Mouse (Mus musculus): ENCODE data around the gene Hspa1l.

DNA sequence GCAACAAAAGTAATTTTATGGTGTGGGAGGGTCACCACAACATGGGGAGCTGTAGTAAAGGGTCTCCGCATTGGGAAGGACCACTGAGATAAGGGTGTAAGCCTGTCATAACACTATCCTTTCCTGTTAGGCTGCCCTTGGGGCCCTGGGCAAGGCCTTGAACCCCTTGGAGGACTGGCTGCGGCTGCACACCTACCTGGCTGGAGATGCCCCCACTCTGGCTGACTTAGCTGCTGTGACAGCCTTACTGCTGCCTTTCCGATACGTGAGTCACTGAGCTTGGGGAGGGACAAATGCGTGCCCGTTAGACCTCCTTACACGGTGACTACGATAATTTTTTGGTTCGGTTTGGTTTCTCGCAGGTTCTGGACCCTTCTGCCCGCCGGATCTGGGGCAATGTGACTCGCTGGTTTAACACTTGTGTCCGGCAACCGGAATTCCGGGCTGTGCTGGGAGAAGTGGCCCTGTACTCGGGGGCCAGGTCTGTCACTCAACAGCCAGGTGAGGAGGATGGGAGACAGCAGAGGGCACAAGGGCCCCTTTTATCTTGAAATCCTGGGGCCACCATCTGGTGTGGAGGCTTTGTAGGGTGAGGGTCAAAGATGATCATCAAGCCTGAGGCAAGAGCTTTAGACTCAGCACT, 31.7 kb downstream of the Hspa1l start:
- TF ChIP-seq CTCF (conservative IDR thresholded peaks at IDR 0.05; ENCODE audit: insufficient read depth, insufficient read length, low read depth, low read length) (no peak), POLR2A (IDR thresholded peaks at IDR 0.05; ENCODE audit: low read depth, low read length) (no peak)

All from kidney, adult 2 months (tissue).